10 mouse cellular contexts compared by ENCODE assay signal in genomic region chr2:33916603-33917002, GRCm38 (mm10). TPM values are rescaled to one million over a fixed set of nuclear protein-coding genes. Genes with fewer than 3 reads are reported as not detected.
A peak's percentile ranks its signal among the peaks of the same experiment; 100 is the strongest.
DNase-seq lines count a peak whose midpoint lies in the region; ATAC-seq lines count a peak whose summit lies in the region.
"Had no signal": no experiment of that assay in that cellular context is flagged by ENCODE, and none has a peak within 500 bp of the region (broad histone marks: within the 10 kb centered on the region; RNA-seq: fewer than 3 reads in every experiment).

No protein-coding gene starts in this region.

- H3K4me3 ChIP-seq in forebrain, embryonic 13.5 days, result no peak overlapping the region
- H3K4me3 ChIP-seq: erythroblast, embryonic 14.5 days; heart, adult 2 months had no signal

- intact Hi-C loops in left cerebral cortex, postnatal 10 days (cut with DNase I), result no loop called here
- intact Hi-C loops in left cerebral cortex, postnatal 25 days (cut with DNase I), result loop anchor here (5.0 kb wide), 1 partner anchor 94 kb away; no protein-coding TSS in a partner anchor

- H3K4me2 ChIP-seq in forebrain, embryonic 13.5 days, result no peak overlapping the region

- peak overlapping the region; percentile 40; the same call in 1 of the 2 replicates for H3K27ac ChIP-seq in forebrain, embryonic 13.5 days
- H3K27ac ChIP-seq: heart, adult 2 months had no signal

- H3K36me3 ChIP-seq in forebrain, embryonic 13.5 days (ENCODE audit: poor library complexity, severe bottlenecking), result no peaks in the 10 kb centered on the region

- no peaks in the 10 kb centered on the region for H3K9me3 ChIP-seq in forebrain, embryonic 13.5 days (replicated peaks)

- 20% methylated on average over 11 of the region's 11 CpGs for WGBS in forebrain, embryonic 13.5 days

- no peak overlapping the region for H3K9ac ChIP-seq in forebrain, embryonic 13.5 days

- no peak for ATAC-seq in forebrain, embryonic 13.5 days
- no peak for ATAC-seq in inflammation-experienced regulatory T-cells, adult 6 months

- peaks cover 17% of the 10 kb centered on the region for H3K4me1 ChIP-seq in forebrain, embryonic 13.5 days

- peaks cover 12% of the 10 kb centered on the region for H3K27me3 ChIP-seq in forebrain, embryonic 13.5 days

- DNase-seq in left cerebral cortex, adult 18-20 months (ENCODE audit: low spot score in 2 of 2), result peak; percentile 7 to 11
- DNase-seq in left cerebral cortex, postnatal 10 days (ENCODE audit: extremely low spot score in 1 of 2, low spot score in 2 of 2), result no peak
- peak; percentile 50 for DNase-seq in embryo, embryonic 11 days
- DNase-seq in left cerebral cortex, postnatal 25 days (ENCODE audit: low spot score in 2 of 2), result peak; percentile 11 to 27
- no peak for DNase-seq in spleen, postnatal 4 days (ENCODE audit: low spot score in 2 of 2)
- no peak for DNase-seq in heart, adult 9 months (ENCODE audit: low spot score in 2 of 2)
- DNase-seq: heart, adult 2 months had no signal

RNA-seq across cellular contexts. Expression of gene Mvb12b, which starts 28.9 kb away (rescaled TPM):
- 10 to 100 TPM; 72.1 to 75.2 TPM for total RNA-seq in left cerebral cortex, adult 18-20 months (2021)
- total RNA-seq in left cerebral cortex, postnatal 10 days (2021), result 100 to 1,000 TPM; 108 to 114 TPM
- 61.3 and 63.9 TPM in 2 replicates for polyA plus RNA-seq in forebrain, embryonic 13.5 days (2015; fragmentation: Nextera tagmentation; extraction: Ambion mirVana)
- 10 to 100 TPM; 83.9 to 86.7 TPM for total RNA-seq in left cerebral cortex, postnatal 25 days (2021)
- 1 to 10 TPM in 2 of 3 experiments, under 1 TPM in 1; 0.80 to 2.0 (median 1.9) TPM for polyA plus RNA-seq in inflammation-experienced regulatory T-cells, adult 6 months (2017; shearing (Covaris generic))

Comparison
In these comparisons a context has a peak if more than half of its experiments do, and no peak if none do; other contexts are left out.
1. DNase-seq: peak in left cerebral cortex, adult 18-20 months (2 of 2), embryo, embryonic 11 days (single experiment) and left cerebral cortex, postnatal 25 days (2 of 2); none in left cerebral cortex, postnatal 10 days (0 of 2), spleen, postnatal 4 days (0 of 2) and heart, adult 9 months (0 of 2).